Mouse (Mus musculus) megakaryocyte, embryonic 14.5 days (primary cell): ENCODE results near the gene Zbtb9.

Experiments used
- FLI1 ChIP-seq: IDR thresholded peaks from 2 replicates; pipeline ENCODE4 v1.6.1; 2012; ENCODE audit warnings: low read length, inconsistent platforms, mixed read lengths
- GATA1 ChIP-seq: IDR thresholded peaks from 3 replicates; pipeline ENCODE4 v1.6.1; 2012; ENCODE audit warnings: mixed read lengths, low read length, inconsistent platforms, borderline replicate concordance

DNA sequence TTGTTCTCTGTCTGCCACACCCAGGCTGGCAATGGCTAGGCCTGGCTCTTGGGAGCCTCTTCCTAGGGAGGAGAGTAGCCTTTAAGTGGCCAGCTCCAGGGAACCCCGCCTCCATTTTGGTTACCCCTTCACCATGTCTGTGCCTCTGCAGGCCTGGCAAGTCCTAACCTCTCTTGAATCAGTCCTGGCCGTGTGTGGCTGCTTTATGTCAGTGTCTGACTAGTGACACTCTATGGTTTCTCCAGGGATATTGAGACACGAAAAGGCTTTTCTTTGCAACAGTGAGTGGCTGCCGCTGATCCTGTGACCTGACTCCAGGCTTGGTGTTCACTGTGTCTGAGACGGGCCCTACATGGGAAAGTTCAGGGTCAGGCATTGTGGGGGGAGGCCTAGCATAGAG is 77.9 kb downstream of the Zbtb9 start:
- TF ChIP-seq GATA1, result no peak
- no peak for TF ChIP-seq FLI1
